Mouse (Mus musculus) heart, adult 8-10 months (tissue): ENCODE results near the gene Rheb. TPM values are rescaled to one million over a fixed set of nuclear protein-coding genes. Genes with fewer than 3 reads are reported as not detected.
"Not testable (repeated sequence)": the region's sequence is repeated elsewhere in the genome, so short reads cannot be mapped to it uniquely, and the experiment has no call there.

ENCODE experiments used
- DNase-seq: peaks from one replicate; pipeline ENCODE4 v3.0.0; 2022; ENCODE audit warnings: low spot score
- total RNA-seq, 4 experiments: library from RNA; stranded (reverse); gene quantifications; 2 replicates each; pipeline ENCODE4 v1.2.4; 2022

The Rheb gene
- total RNA-seq, 4 experiments from 2014 or later: 76.2 to 78.6 (median 77.5) TPM

DNA sequence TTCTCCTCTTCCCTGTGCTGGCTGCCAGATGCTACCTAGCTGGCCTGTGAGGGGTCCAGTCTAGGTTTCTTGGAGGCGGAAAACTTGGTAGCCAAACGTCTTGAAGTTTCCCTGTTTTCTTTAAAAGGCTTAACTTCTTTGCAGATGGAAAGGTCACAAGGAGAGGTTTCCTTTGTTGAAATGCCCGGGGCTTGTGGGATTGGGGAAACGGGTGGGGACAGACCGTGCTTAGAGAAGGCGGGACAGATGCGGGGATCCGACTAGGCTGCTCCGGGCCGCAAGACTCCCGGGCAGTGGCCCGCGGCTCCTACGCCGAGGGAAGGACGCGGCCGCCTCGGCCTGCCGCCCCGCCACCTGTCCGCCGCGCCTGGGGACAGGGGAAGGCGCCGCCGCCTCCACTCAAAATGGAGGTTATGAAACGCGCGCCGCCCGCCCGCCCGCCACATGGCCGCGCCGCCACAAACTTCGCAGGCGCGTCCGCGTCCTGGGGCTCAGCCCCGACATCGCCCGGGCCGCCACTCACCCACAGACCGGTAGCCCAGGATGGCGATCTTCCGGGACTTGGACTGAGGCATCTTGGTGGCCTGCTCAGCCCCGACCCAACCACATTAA is 656 bp downstream of the Rheb start:
- peak; percentile 27 for DNase-seq

DNA sequence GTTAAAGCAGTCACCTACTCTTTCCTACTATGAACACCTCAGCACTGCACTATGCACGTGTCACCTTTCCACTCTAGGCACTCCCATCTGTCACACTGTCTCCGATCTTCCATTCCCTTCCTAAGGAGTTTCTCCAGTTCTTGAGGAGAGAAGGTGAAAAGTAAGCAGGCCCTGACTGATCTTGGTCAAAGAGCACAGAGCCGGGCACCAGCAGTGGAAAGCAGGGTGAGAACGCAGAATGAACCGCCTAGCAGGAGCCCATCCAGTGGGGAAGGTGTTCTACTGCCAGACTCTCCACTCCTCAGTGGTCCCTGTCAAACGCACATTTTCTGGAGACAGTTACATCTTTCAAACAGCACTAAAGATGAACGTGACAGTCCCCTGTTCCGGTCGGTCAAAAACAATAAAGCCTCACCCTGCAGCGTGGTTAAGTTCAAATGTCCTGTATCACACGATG is 1.4 kb downstream of the Rheb start:
- DNase-seq: no peak

DNA sequence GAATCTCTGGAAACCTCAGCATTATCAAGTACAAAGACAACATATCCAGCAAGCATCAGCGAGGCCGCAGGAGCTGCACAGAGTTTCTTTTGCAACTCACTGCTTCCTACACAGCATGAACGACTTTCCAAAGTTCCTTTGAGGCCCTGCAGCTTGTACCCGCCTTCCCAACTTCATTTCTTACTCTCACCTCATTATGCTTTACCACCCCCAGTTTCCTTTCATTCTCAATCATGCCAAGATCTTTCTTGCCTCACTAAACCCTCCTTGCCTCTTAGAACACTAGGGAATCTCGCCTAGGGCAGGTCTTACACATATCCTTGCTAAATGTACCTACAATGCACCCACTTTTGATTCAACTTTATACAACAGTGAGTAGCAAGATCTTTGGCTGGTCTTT is 7.9 kb downstream of the Rheb start:
- no peak for DNase-seq

DNA sequence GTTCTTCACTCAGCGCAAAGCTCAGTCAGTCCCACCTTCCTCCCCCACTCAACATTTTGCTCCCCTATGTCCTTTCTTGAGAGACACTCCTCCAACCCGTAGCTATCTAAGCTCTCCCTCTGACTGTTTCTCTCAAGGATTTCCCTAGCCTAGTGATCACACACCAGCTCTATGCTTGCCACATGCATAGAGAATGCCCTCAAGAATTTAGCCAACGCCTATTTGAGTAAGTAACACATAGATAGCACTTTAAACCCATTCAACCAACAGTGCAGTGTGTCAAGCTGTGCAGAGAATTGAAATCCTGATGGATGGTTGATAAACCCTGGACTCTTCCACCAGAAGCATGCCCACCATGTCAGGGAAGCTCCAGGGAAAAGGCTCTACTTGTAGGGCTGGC is 10.5 kb downstream of the Rheb start:
- DNase-seq: no peak

DNA sequence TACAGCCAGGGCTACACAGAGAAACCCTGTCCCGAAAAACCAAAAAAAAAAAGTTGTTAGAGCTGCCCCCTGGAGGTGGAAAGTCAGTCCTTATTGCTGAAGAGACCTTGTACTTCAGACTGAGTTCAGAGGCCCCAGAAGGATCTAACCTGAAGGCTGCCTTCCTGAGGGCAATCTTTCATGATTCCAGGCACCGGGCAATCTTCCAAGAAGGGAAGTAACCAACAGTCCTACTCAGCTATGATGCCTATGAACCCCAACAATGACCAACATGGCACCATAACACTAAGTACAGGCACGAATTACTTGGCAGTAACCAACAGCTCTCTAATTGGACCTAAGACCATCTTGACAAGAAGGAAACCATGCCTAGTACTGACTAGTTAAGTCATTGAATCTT is 14.0 kb downstream of the Rheb start:
- DNase-seq: no peak

DNA sequence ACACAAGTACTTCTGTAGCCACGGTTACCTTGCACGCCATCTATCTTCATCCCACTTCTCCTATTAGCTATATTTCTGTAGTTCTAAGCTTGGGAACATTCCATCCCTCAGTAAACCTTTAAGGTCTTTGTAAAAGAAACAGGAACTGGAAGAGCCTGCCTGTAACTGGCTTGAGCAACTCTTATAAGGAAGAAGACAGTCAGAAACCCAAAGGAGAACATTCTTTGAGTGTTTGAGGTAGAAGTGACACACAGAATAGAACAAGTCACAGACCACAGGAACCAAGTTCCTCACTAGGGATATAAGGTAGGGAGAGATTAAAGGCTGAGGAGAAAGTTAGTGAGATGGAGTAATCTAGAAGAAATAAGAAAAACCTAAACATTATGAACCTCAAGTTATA is 15.3 kb downstream of the Rheb start:
- DNase-seq: no peak

DNA sequence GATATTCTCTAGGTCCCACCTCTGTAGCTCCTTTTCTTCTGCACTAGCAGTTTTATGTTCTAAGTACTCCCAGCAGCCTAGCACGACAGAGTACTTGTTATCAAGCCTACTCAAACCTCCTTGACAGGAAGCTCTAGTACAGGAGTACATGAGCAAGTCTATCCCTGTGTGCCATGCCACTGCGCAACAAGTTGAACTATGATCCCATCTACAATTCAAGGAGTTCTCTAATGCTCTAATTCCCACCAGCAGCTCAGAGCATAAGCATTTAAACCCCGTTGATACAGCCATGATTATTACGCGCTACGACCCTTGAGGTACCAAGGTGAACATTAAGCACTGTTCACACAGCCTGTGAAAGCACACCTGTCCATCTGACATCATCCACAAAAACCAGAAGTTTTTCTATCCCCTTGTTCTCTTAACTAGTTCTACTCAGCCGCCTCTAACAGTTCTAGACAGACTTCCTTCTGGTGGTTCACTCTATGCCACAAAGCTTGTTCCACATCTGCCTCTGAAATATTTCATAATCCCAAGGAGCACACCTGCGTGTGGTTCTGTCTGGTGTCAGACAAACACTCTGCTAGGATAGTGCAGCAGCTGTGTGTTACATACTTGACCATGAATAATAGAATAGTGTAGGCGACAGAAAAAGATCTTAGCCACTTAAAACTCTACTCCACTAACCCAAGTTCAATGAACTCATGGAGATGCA is 16.2 kb downstream of the Rheb start:
- no peak for DNase-seq

DNA sequence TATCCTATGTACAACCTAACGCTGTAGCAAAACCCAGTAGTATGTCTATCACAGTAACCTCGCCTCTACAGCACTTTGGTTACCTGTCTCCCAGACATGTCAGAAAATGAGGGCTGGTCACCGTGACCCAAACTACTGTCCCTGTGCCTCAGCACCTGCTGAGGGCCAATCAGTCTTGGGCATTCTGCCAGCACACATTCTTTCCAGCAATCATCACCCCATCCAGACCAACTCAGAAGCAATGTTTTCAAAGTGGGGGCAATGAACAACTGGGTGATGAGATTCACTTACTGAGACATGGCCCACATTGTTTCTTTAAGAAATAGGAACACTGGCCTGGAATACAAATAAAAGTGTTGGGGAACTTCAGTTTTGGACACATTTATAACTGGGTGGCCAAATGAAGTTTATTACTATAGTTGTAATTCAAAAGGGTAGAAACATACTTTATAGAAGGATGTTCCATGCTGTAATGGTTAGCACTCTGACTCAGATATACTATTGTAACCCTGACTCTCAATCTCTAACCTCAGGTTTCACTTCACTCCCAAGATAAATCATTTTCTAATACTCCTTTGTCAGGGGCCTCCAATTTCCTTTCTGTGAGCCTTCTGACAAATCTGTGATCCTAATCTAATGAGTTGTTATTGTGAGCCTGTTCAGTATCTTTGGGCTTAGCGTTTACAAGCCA is 16.9 kb downstream of the Rheb start:
- no peak for DNase-seq

DNA sequence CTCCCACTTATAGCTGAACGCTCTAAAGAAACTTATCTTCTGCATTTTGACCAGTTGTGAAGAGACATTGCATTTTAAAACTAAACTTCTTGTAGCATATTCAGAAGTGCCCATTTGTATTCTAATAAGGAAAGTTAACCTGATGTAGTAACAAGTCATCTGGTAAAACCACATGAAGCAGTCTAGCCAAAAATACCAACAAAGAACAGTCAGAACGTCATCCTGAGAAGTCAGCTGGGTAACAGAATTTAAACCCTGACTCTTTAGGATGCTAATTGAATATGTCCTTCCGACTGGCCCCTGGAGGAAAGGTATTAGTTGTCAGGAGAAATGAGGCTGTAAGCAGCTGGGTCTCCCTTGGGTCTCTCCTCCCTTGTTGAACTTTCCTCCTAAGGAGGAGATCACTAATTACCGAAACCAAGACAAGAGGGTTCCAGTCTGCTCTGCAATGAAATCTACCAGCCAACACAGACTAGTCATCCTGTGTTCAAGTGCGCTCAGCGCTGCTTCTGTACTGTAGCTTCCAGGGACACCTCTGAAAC is 18.5 kb downstream of the Rheb start:
- DNase-seq: no peak

DNA sequence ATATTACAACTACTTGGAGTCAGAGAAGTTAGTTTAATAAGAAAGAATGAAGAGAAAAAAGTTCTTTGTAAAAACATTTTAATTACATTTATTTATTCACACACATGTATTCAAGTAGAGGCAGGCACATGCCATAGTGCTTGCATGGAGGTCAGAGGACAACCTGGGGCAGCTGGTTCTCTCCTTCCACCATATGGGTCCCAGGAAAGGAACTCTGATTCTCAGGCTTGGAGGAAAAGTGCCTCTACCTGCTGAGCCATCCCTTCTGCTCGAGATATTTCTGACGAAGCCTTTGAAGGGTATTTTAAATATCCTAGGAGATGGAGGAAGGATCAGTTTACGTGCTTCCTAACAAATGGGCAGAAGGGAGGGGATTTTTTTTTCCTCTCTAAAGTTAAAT is 19.6 kb downstream of the Rheb start:
- DNase-seq: no peak

DNA sequence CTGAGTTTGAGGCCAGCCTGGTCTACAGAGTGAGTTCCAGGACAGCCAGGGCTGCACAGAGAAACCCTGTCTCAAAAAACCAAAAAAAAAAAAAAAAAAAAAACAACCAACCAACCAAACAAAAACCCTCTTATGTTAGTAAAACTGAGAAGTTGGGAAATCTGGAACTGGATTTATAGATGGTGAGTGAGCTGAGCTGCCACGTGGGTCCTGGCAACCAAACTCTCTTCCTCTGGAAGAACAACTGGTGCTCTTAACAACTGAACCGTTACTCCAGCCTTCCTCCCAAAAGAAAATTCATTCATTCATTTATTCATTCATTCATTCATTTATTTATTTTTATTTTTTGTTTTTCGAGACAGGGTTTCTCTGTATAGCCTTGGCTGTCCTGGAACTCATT is 20.2 kb downstream of the Rheb start:
- DNase-seq: not testable (repeated sequence)

DNA sequence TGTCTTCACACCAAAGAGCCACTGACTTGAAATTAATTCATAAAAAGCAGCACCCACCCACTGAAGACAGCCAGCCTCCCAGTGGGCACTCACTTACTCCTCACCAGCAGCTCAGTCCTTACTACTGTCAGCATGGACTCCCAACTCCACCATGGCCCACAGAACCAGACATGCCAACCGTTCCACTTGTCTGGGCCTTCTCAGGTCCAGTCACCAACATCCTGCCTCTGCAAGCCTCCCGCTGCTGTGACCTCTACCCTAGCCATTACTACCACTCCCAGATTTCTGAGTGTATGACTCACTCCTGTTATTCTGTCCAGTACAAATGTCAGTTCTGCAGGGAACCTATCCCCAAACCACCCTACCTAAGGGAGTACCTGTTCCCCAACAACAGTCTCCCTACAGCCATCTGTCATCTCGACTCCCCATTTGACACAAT is 21.0 kb downstream of the Rheb start:
- DNase-seq: no peak

DNA sequence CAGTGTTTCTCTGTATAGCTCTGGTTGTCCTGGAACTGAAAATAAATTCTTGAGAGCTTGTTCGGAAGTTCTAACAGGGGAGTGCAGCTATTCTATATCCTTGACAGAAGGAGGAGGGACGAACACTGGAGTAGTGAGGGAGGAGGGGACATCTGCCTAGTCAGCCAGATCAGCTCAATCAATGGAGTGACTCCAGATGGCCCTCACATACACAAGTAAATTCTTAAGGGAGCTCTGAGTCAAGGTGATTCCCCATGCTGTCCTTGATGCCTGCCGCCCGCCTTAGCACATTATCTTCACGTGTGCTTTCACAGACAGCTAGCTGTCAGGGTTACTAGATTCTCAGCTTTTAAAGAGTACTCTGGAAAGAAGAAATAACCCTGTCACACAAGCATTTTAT is 21.8 kb downstream of the Rheb start:
- DNase-seq: no peak

DNA sequence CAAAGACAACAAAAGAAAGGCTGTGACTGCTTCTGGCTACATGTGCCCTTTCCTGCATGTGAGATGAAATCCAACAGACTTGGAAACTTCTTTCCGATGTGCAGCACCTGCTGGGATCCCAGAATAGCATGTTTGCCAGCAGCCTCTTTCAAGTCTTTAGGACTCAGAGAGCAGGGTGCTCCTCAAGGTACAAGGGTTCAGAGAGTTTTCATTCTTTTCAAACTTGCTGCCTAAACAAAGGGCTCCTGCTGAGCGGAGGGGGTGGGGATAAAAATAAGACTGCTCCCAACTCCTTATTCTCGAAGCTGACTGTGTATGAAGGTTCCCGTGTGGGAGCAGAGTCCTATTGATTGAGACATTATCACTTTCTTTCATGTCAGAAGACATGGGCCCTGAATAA is 25.2 kb downstream of the Rheb start:
- no peak for DNase-seq

DNA sequence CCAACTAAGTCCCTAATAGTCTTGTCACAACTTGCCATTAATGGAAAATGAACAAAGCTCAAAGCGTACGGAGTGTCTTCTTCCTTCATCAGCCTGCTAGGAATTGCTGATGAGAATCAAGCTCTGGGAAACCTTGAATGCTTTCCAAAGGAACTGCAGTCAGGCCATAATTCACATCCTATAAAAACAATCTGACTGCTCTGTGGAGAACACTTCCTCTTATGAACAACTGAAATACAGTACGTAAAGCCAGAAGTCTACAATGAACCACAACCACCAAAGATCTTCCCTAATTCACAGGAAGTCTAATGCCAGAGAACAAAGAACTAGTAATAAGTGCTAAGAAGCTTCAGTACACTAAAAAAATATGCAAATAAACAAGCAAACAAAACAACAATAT is 28.5 kb downstream of the Rheb start:
- DNase-seq: no peak

DNA sequence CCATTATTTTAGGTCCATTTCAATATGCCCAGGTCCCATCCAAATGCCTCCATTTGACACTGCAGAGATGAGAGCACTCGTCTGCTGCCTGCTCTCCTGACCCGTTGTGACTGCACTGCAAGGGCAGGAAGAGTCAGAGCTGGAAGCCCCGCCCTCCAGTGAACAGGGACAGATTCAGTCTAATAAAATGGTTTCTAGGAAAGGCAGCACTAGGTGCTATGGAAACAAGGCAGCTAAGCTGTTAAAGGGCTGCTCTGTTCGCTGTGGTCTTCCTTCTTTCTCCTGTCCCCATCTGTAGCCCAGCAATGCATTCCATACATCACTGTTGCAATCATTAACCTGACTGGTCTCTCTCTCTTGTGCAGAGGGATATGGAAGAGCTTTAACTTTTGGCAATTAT is 29.4 kb downstream of the Rheb start:
- no peak for DNase-seq

DNA sequence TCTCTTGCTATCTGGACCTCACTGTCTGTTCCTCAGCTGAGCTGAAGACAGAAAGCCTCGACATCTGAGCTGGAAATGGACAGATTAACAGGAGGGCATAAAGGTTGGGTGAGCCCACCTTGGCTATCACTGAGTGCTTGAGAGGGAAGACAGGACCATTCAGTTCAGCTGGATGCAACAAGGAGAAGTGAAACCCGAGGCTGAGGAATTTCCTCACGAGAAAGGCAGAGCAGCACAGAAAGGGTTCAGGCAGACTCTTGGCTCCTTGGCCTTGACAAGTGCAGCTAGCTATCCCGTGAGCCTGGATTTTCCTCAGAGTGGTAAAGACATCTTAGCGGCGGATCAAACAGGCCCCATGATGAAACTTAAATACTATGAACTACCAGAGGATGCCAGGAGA is 37.2 kb downstream of the Rheb start:
- DNase-seq: no peak

DNA sequence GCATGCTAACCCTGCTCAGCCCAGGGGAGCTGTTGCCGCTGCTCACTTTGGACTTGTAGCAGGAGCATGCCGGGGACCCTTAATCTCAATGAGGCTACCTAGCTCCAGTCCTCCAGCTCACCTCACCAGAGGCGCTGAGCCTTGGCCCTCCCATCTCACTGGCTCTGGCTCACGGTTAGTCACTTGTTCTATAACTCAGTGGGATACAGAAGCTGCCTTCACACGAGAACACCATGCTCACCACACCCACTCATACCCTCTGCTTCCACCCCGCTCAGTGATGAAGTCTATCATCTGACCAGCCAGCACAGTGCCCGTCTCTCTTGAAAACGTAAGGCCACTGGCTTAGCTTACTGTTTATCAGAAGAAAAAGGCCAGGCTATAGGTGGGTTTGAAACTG is 37.8 kb downstream of the Rheb start:
- DNase-seq: no peak

DNA sequence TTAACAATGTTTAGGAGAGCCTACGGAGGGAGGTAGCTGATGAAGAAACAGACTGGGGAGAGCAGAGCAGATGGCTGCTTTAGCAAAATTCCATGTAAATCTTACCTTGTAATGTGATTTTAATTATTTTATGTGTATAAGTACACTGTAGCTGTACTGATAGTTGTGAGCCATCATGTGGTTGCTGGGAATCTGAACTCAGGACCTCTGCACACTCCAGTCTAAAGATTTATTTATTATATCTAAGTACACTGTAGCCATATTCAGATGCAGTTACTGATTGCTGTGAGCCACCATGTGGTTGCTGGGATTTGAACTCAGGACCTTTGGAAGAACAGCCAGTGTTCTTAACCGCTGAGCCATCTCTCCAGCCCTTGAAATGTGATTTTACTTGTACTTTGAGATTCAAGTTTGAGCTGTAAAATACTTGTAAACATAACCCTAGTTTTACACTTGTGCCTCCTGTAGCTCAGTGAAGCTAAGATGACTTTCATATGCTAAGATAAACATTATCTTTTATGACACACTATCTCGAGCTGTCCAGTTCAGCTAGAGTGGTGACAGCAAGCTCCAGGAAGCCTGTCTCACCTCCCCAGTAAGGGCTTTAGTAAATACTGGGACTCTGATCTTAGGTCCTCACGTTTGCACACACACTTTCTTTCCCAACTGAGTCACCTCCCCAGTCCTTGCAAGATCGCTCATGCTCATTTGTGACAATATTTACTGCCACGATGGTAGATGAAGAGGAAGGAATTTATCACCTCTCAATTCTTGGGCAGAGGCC is 40.4 kb downstream of the Rheb start:
- DNase-seq: no peak

DNA sequence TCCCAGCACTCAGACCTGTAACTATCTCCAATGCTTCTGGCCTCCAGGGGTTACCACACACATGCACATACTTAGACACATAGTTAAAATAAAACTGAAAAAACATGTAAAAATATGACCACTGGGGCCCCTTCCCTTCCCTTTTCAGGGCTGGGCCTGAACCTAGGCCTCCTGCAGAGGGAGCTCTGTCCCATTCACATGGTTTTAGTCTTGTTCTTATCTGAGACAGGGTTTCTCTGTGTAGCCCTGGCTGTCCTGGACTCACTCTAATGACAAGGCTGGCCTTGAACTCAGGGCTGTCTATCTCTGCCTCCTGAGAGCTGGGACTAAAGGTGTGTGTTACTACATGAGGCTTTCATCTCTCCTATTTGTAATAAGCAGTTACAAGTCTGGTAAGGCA is 42.0 kb downstream of the Rheb start:
- DNase-seq: no peak

DNA sequence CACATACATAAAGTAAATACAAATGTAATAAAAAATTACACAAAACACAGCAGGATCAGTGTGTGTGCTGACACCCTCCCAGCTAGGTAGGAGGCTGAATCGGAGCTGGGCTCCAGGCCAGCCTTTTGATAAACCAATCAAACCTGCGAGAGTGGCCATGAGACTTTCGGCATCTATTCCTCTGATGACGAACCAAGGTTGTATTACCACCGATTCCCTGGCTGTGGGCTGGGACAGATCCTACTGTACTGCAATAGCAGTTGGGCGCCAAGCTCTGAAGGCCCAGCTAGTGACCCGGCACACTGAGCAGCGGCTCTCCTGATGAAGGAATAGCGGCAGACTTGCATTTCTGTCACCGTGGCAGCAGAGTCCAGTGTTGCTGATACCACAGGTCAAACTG is 43.8 kb downstream of the Rheb start:
- DNase-seq: no peak

DNA sequence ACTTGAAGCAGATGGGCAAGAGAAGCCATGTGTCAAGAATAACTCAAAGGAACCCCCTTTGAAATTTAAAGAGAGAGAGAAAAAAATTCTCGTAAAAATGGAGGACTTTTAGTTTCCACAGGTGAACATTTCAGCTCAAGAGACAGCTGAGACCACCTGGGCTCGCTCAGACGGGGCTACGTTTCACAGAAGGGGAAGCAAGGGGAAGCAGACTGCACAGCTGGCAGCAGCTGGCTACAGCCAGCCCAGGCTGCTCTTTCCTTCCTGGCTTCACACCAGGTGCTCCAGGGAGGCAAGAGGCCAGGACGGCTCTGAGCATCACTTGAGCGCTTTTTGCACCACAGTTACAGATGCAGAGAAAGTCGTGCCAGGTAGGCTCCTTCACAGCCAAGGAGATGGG is 44.6 kb downstream of the Rheb start:
- DNase-seq: no peak
